8 mouse cellular contexts compared by ENCODE assay signal in the genomic region with DNA sequence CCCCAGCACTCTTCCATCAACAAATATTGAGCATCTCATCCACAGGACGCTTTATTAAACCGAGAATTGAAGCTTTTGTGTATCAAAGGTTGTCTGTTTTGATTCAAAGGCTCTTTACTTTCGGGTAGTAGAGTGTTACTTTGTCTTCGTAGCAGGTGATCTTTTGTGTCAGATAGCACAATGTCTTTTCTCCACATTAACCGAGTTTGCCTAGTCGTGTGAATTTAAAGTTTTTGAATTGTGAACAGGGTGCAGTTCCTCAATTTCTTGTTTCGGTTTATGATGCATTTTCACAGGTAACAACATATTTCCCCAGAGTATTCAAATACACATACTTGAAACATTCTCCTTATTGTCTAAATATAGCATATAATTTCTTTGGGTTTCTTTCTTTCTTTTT. TPM values are rescaled to one million over a fixed set of nuclear protein-coding genes. Genes with fewer than 3 reads are reported as not detected.
DNase-seq lines count a peak whose midpoint lies in the region; ATAC-seq and TF ChIP-seq lines count a peak whose summit lies in the region.

No protein-coding gene starts in this region.

- no peak for DNase-seq in kidney, postnatal 0 days (ENCODE audit: low spot score)
- no peak for DNase-seq in kidney, adult 8-10 months
- peak; percentile 4 for DNase-seq in NIH3T3 (ENCODE audit: low read depth)
- no peak for DNase-seq in hindbrain, embryonic 11.5 days (ENCODE audit: low spot score)
- no peak for DNase-seq in urinary bladder, adult 2 months (ENCODE audit: low spot score)
- no peak for DNase-seq in layer of hippocampus, postnatal 10 days (ENCODE audit: low spot score in 2 of 2)
- DNase-seq in right cerebral cortex, adult 2 months (ENCODE audit: low spot score in 2 of 2) = no peak

- H3K9ac ChIP-seq in kidney, postnatal 0 days (ENCODE audit: low read depth, low read length) = peak overlapping the region; percentile 99; the same call in 1 of the 2 replicates
- H3K9ac ChIP-seq in hindbrain, embryonic 11.5 days (ENCODE audit: low read depth, low read length) = peak overlapping the region; percentile 68
- peak overlapping the region; percentile 99 for H3K9ac ChIP-seq in midbrain, embryonic 13.5 days (replicated peaks)

- WGBS in kidney, postnatal 0 days = 6% methylated on average over 7 of the region's 7 CpGs
- 9% methylated on average over 7 of the region's 7 CpGs for WGBS in hindbrain, embryonic 11.5 days
- 5% methylated on average over 7 of the region's 7 CpGs for WGBS in midbrain, embryonic 13.5 days

- H3K27ac ChIP-seq in kidney, postnatal 0 days = no peak overlapping the region
- H3K27ac ChIP-seq in hindbrain, embryonic 11.5 days (ENCODE audit: low read depth, low read length) = no peak overlapping the region
- no peak overlapping the region for H3K27ac ChIP-seq in midbrain, embryonic 13.5 days

- H3K4me1 ChIP-seq in kidney, postnatal 0 days (replicated peaks; ENCODE audit: insufficient read depth, low read length) = no peaks in the 10 kb centered on the region; the same call in 1 of the 2 replicates
- H3K4me1 ChIP-seq in hindbrain, embryonic 11.5 days (replicated peaks; ENCODE audit: control insufficient read depth, insufficient read depth, low read length) = no peaks in the 10 kb centered on the region
- H3K4me1 ChIP-seq in midbrain, embryonic 13.5 days (replicated peaks) = peaks cover 21% of the 10 kb centered on the region

- H3K9me3 ChIP-seq in kidney, postnatal 0 days (replicated peaks; ENCODE audit: low read length) = no peaks in the 10 kb centered on the region
- no peaks in the 10 kb centered on the region for H3K9me3 ChIP-seq in hindbrain, embryonic 11.5 days (ENCODE audit: control insufficient read depth, low read length)
- H3K9me3 ChIP-seq in midbrain, embryonic 13.5 days = peaks cover 2% of the 10 kb centered on the region; the same call in 1 of the 2 replicates

- H3K4me2 ChIP-seq in kidney, postnatal 0 days (ENCODE audit: low read length) = peak overlapping the region; percentile 71
- H3K4me2 ChIP-seq in hindbrain, embryonic 11.5 days (replicated peaks; ENCODE audit: low read depth, low read length) = peak overlapping the region; percentile 47
- H3K4me2 ChIP-seq in midbrain, embryonic 13.5 days (replicated peaks) = peak overlapping the region; percentile 72

- ATAC-seq in kidney, postnatal 0 days (replicated peaks; ENCODE audit: low FRiP score, low read depth) = no peak
- ATAC-seq in hindbrain, embryonic 11.5 days (ENCODE audit: low FRiP score) = no peak
- no peak for ATAC-seq in midbrain, embryonic 13.5 days

- no peaks in the 10 kb centered on the region for H3K27me3 ChIP-seq in kidney, postnatal 0 days (ENCODE audit: insufficient read depth, low read length)
- no peaks in the 10 kb centered on the region for H3K27me3 ChIP-seq in hindbrain, embryonic 11.5 days (ENCODE audit: control insufficient read depth, insufficient read depth, low read length)
- H3K27me3 ChIP-seq in midbrain, embryonic 13.5 days = no peaks in the 10 kb centered on the region

- peak overlapping the region; percentile 94 for H3K4me3 ChIP-seq in kidney, postnatal 0 days (replicated peaks; ENCODE audit: low read depth, low read length)
- H3K4me3 ChIP-seq in hindbrain, embryonic 11.5 days (ENCODE audit: low read depth, low read length) = peak overlapping the region; percentile 86
- H3K4me3 ChIP-seq in midbrain, embryonic 13.5 days (replicated peaks) = peak overlapping the region; percentile 90

- no peaks in the 10 kb centered on the region for H3K36me3 ChIP-seq in kidney, postnatal 0 days (ENCODE audit: insufficient read depth, low read length)
- no peaks in the 10 kb centered on the region for H3K36me3 ChIP-seq in hindbrain, embryonic 11.5 days (ENCODE audit: control insufficient read depth, insufficient read depth, low read length)
- 0 out of 2 replicates have a peak, but pooled peaks cover 2% of the 10 kb centered on the region for H3K36me3 ChIP-seq in midbrain, embryonic 13.5 days

- TF ChIP-seq CTCF in kidney, postnatal 0 days (IDR thresholded peaks at IDR 0.05; ENCODE audit: low read depth) = no peak

RNA-seq across cellular contexts. Expression of a gene that starts 1.5 kb away (rescaled TPM):
- polyA plus RNA-seq in kidney, postnatal 0 days (2015; fragmentation: Nextera tagmentation; extraction: Ambion mirVana) = 40.2 and 40.5 TPM in 2 replicates
- 112 and 119 TPM in 2 replicates for polyA plus RNA-seq in hindbrain, embryonic 11.5 days (2014; fragmentation: Nextera tagmentation; extraction: Ambion mirVana)
- 92.6 and 102 TPM in 2 replicates for polyA plus RNA-seq in midbrain, embryonic 13.5 days (2015; fragmentation: Nextera tagmentation; extraction: Ambion mirVana)
- polyA plus RNA-seq in urinary bladder, adult 2 months (2012; rRNA removed) = 27.4 and 30.9 TPM in 2 replicates
- 10 to 100 TPM; 49.9 to 50.3 TPM for total RNA-seq in layer of hippocampus, postnatal 10 days (2021)
